In the genomic region with DNA sequence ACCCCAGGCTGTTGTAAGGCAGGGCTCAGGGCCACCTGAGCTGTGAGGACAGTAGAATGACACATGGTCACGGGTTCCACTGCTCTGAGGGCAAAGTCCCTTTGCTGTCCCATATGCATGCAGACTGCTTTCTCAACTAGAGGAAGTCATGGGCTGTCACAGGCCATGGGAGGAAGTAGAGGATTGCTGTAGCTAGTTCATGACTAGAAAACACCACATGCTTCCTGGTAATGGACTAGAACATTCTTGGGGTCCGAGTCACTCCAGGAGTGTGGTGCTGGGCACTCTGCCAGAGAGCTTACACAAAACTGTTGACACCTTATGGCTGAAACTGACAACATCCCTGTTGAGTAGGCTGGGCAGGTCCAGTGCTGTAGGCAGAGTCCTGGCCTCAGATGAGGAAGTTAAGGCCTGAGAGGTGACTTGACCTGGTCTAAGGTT, we compare ENCODE assay signal across 8 mouse cellular contexts. TPM values are rescaled to one million over a fixed set of nuclear protein-coding genes. Genes with fewer than 3 reads are reported as not detected.
DNase-seq lines count a peak whose midpoint lies in the region; ATAC-seq and TF ChIP-seq lines count a peak whose summit lies in the region.
"Not testable (repeated sequence)": the region's sequence is repeated elsewhere in the genome, so short reads cannot be mapped to it uniquely, and the experiment has no call there.

No protein-coding gene starts in this region.

- H3K4me1 ChIP-seq in intestine, embryonic 16.5 days (ENCODE audit: control insufficient read depth, insufficient read depth, low read length); liver, embryonic 13.5 days (replicated peaks); lung, postnatal 0 days (ENCODE audit: insufficient read depth, low read depth, low read length); stomach, embryonic 15.5 days: not testable (repeated sequence)

- not testable (repeated sequence) for H3K9me3 ChIP-seq in intestine, embryonic 16.5 days (ENCODE audit: control insufficient read depth, low read length); liver, embryonic 13.5 days (replicated peaks); lung, postnatal 0 days (ENCODE audit: low read length); stomach, embryonic 15.5 days

- peak; percentile 39 for ATAC-seq in Patski
- ATAC-seq in intestine, embryonic 16.5 days: peak; percentile 80
- ATAC-seq in liver, embryonic 13.5 days (ENCODE audit: low read depth): peak; percentile 65
- peak; percentile 86 for ATAC-seq in lung, postnatal 0 days
- 0 out of 2 replicates have a peak, but pooled peaks have one; percentile 35 for ATAC-seq in stomach, embryonic 15.5 days (ENCODE audit: insufficient read depth, low FRiP score, low read depth)

- WGBS in intestine, embryonic 16.5 days: 62% methylated on average over 2 of the region's 2 CpGs
- WGBS in liver, embryonic 13.5 days (ENCODE audit: insufficient replicate concordance): 23% methylated on average over 2 of the region's 2 CpGs
- 50% methylated on average over 2 of the region's 2 CpGs for WGBS in lung, postnatal 0 days
- 73% methylated on average over 2 of the region's 2 CpGs for WGBS in stomach, embryonic 15.5 days

- CTCF ChIA-PET in Patski (lab: Charles Lee): interaction anchor here (1.3 to 3.5 kb wide), 4 partner anchors 10 to 59 kb away, joined by 4 to 16 read pairs (median 8); no protein-coding TSS in a partner anchor

- peak; percentile 70 for TF ChIP-seq EP300 in lung, postnatal 0 days (IDR thresholded peaks at IDR 0.05)

- not testable (repeated sequence) for H3K4me2 ChIP-seq in intestine, embryonic 16.5 days (ENCODE audit: low read depth, low read length); liver, embryonic 13.5 days; lung, postnatal 0 days (replicated peaks; ENCODE audit: low read depth, low read length); stomach, embryonic 15.5 days

- not testable (repeated sequence) for TF ChIP-seq CTCF in Patski (IDR thresholded peaks at IDR 0.05); lung, postnatal 0 days (IDR thresholded peaks at IDR 0.05)

- in situ Hi-C loops in Patski (cut with MboI; ENCODE audit: low pct_unique_long_range_greater_than_20kb): not testable (repeated sequence)

- H3K27ac ChIP-seq in intestine, embryonic 16.5 days (ENCODE audit: low read length); liver, embryonic 13.5 days; stomach, embryonic 15.5 days: not testable (repeated sequence)
- H3K27ac ChIP-seq in lung, postnatal 0 days (ENCODE audit: low read length): 0 out of 2 replicates have a peak overlapping the region, but pooled peaks have one; percentile 14

- not testable (repeated sequence) for H3K9ac ChIP-seq in intestine, embryonic 16.5 days (ENCODE audit: low read depth, low read length); liver, embryonic 13.5 days; lung, postnatal 0 days (replicated peaks; ENCODE audit: low read depth); stomach, embryonic 15.5 days

- H3K36me3 ChIP-seq in intestine, embryonic 16.5 days (ENCODE audit: control insufficient read depth, insufficient read depth, low read length); liver, embryonic 13.5 days; lung, postnatal 0 days (ENCODE audit: insufficient read depth, low read length); stomach, embryonic 15.5 days: not testable (repeated sequence)

- POLR2A ChIA-PET in Patski (lab: Charles Lee): not testable (repeated sequence)

- not testable (repeated sequence) for H3K4me3 ChIP-seq in intestine, embryonic 16.5 days (ENCODE audit: low read length); liver, embryonic 13.5 days (replicated peaks); lung, postnatal 0 days (ENCODE audit: low read depth, low read length); stomach, embryonic 15.5 days (replicated peaks)

- not testable (repeated sequence) for H3K27me3 ChIP-seq in Patski; intestine, embryonic 16.5 days (replicated peaks; ENCODE audit: control insufficient read depth, insufficient read depth, low read length); liver, embryonic 13.5 days; lung, postnatal 0 days (replicated peaks; ENCODE audit: insufficient read depth, low read length); stomach, embryonic 15.5 days (replicated peaks)

- peak; percentile 28 for DNase-seq in 3134 (ENCODE audit: extremely low read depth, insufficient read length, low spot score)
- not testable (repeated sequence) for DNase-seq in Patski (ENCODE audit: low read depth, low spot score); liver, embryonic 13.5 days
- peak; percentile 94 for DNase-seq in heart, adult 11 months
- peak; percentile 40 for DNase-seq in lung, postnatal 0 days (ENCODE audit: low spot score)
- DNase-seq in monocyte, adult 2 months (ENCODE audit: low read depth in 1 of 2, low spot score in 2 of 2): peak; percentile 66 to 70

RNA-seq across cellular contexts. Expression of a gene that starts 31.8 kb away (rescaled TPM):
- 72.8 TPM for polyA plus RNA-seq in Patski (2021)
- polyA plus RNA-seq in intestine, embryonic 16.5 days (2015; fragmentation: Nextera tagmentation; extraction: Ambion mirVana): 63.8 and 64.4 TPM in 2 replicates
- polyA plus RNA-seq in liver, embryonic 13.5 days (2015; fragmentation: Nextera tagmentation; extraction: Ambion mirVana): 100 and 108 TPM in 2 replicates
- polyA plus RNA-seq in lung, postnatal 0 days (2015; fragmentation: Nextera tagmentation; extraction: Ambion mirVana): 9.9 and 12.8 TPM in 2 replicates
- 93.9 and 95.5 TPM in 2 replicates for polyA plus RNA-seq in stomach, embryonic 15.5 days (2015; fragmentation: Nextera tagmentation; extraction: Ambion mirVana)

RNA-seq across cellular contexts. Expression of a gene that starts 49.2 kb away (rescaled TPM):
- 2,141 TPM for polyA plus RNA-seq in Patski (2021)
- 2,278 and 2,351 TPM in 2 replicates for polyA plus RNA-seq in intestine, embryonic 16.5 days (2015; fragmentation: Nextera tagmentation; extraction: Ambion mirVana)
- polyA plus RNA-seq in liver, embryonic 13.5 days (2015; fragmentation: Nextera tagmentation; extraction: Ambion mirVana): 5,062 and 5,153 TPM in 2 replicates
- polyA plus RNA-seq in lung, postnatal 0 days (2015; fragmentation: Nextera tagmentation; extraction: Ambion mirVana): 3,752 and 3,783 TPM in 2 replicates
- 1,700 and 1,987 TPM in 2 replicates for polyA plus RNA-seq in stomach, embryonic 15.5 days (2015; fragmentation: Nextera tagmentation; extraction: Ambion mirVana)

Comparison
In these comparisons a context has a peak if more than half of its experiments do, and no peak if none do; other contexts are left out.
1. ATAC-seq: peak in every context shown above with its lines; median percentile 86 in lung, postnatal 0 days; 80 in intestine, embryonic 16.5 days; 65 in liver, embryonic 13.5 days; 39 in Patski; 35 in stomach, embryonic 15.5 days.